Mouse (Mus musculus) left cerebral cortex, adult 2 months (tissue): ENCODE results near the gene Gpr156. TPM values are rescaled to one million over a fixed set of nuclear protein-coding genes. Genes with fewer than 3 reads are reported as not detected.

ENCODE experiments used
- DNase-seq, 2 experiments: peaks; one replicate each; pipeline ENCODE4 v3.0.0; 2021 to 2022; ENCODE audit warnings: low spot score in 2 of 2, mixed read lengths in 1 of 2; ENCODE audit errors: extremely low spot score in 1 of 2
- H3K27ac ChIP-seq: fragments of 200-600 bp; 2 replicates; pipeline ENCODE4 v1.8.1; 2022
- H3K4me3 ChIP-seq: fragments of 200-600 bp; 2 replicates; pipeline ENCODE4 v1.8.1; 2022
- CTCF ChIP-seq: fragments of 200-600 bp; IDR thresholded peaks from 2 replicates; pipeline ENCODE4 v1.8.1; 2022; ENCODE audit warnings: antibody characterized with exemption, mild to moderate bottlenecking, moderate library complexity
- intact Hi-C: fragments of 180-260 bp; cut with DNase I; formaldehyde crosslinking; loops from one replicate; pipeline ENCODE4 v1.15.1; 2025
- total RNA-seq, 2 experiments: library from RNA; stranded (reverse); gene quantifications; 2 replicates each; pipeline ENCODE4 v1.2.3; 2021

Gene Gpr156
- total RNA-seq, 2 experiments from 2014 or later = 0.48 to 0.63 TPM

DNA sequence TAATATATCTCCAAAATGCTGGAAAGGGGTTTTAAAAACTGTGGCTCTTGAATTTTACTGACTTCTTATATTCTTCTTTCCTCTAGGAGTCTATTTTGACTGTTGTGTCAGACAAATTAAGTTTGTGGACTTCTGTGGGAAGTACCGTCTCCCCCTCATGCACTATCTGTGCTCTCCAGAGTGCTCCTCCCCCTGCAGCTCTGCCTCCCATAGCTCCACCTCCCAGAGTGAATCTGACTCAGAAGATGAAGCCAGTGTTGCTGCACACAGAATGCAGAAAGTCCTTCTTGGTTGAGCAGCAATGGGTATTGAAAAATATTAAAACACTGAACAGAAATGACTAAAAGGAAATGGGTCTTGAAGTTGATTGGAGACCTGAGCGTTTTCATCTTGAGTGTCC, 35.1 kb upstream of the Gpr156 start:
- intact Hi-C loops = no loop called here
- Histone ChIP-seq H3K4me3 (no peak overlapping the region), H3K27ac (no peak overlapping the region)
- TF ChIP-seq CTCF = no peak
- no peak for DNase-seq

- H3K27ac ChIP-seq = no peak overlapping the region
- H3K4me3 ChIP-seq = no peak overlapping the region
- no peak for DNase-seq
- TF ChIP-seq CTCF = no peak
- intact Hi-C loops = no loop called here
Measured at GRCm38 (mm10) chr16:37888986-37889385, 27.3 kb upstream of the Gpr156 start.

GRCm38 (mm10) chr16:37892667-37893066, 23.6 kb upstream of the Gpr156 start:
- no peak for TF ChIP-seq CTCF
- no peak overlapping the region for H3K27ac ChIP-seq
- H3K4me3 ChIP-seq = no peak overlapping the region
- DNase-seq = no peak
- intact Hi-C loops = no loop called here

- intact Hi-C loops = no loop called here
- Histone ChIP-seq H3K4me3 (no peak overlapping the region), H3K27ac (no peak overlapping the region)
- TF ChIP-seq CTCF = no peak
- DNase-seq = no peak
Measured at GRCm38 (mm10) chr16:37893381-37893780, 22.9 kb upstream of the Gpr156 start.

DNA sequence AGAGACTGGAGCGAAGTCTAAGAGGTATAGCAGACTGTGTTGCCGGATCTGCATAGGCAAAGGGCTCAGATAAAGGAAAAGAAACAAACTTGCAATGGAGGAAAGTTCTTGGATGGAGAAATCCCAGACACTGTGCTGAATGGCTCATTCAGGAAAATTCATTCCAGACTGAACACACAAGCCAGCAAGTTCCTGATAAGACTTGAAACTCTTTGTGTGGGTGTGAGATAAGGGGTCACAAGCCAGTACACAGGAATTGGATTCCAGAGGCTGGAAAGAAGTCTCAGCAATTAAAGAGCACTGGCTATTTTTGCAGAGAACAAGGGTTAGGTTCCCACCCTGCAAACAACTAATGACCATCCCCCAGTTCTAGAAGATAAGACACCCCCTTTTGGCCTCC, 22.4 kb upstream of the Gpr156 start:
- intact Hi-C loops = no loop called here
- H3K4me3 ChIP-seq = no peak overlapping the region
- DNase-seq = no peak
- no peak overlapping the region for H3K27ac ChIP-seq
- no peak for TF ChIP-seq CTCF

- no peak overlapping the region for H3K4me3 ChIP-seq
- intact Hi-C loops = no loop called here
- no peak overlapping the region for H3K27ac ChIP-seq
- no peak for DNase-seq
- TF ChIP-seq CTCF = no peak
Measured at GRCm38 (mm10) chr16:37898790-37899189, 17.5 kb upstream of the Gpr156 start.

- intact Hi-C loops = no loop called here
- H3K27ac ChIP-seq = no peak overlapping the region
- TF ChIP-seq CTCF = no peak
- no peak for DNase-seq
- no peak overlapping the region for H3K4me3 ChIP-seq
Measured at GRCm38 (mm10) chr16:37899357-37899756, 16.9 kb upstream of the Gpr156 start.

- Histone ChIP-seq H3K4me3 (no peak overlapping the region), H3K27ac (no peak overlapping the region)
- no peak for DNase-seq
- no peak for TF ChIP-seq CTCF
- intact Hi-C loops = no loop called here
Measured at GRCm38 (mm10) chr16:37901318-37901717, 15.0 kb upstream of the Gpr156 start.

DNA sequence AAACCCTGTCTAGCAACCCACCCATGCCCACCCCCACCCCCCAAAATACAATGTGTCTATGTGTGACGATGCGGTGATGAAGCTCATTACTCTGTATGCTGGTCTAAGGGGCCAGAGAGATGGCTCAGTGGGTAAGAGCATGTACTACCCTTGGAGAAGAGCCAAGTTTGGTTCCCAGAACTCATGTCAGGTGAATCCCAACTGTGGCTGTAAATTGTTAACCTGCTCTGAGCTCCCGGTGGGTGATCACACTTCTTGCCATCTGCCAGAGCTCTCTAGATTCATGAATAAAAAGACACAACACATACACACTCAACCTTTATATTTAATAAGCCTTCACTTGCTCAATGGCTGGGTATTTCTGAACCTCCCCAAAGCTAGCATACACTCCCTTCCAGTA, 9.8 kb upstream of the Gpr156 start:
- no peak for DNase-seq
- intact Hi-C loops = no loop called here
- no peak for TF ChIP-seq CTCF
- no peak overlapping the region for H3K4me3 ChIP-seq
- no peak overlapping the region for H3K27ac ChIP-seq

GRCm38 (mm10) chr16:37911086-37911485, 5.2 kb upstream of the Gpr156 start:
- no peak for DNase-seq
- TF ChIP-seq CTCF = no peak
- intact Hi-C loops = no loop called here

GRCm38 (mm10) chr16:37916818-37917201, 514 bp downstream of the Gpr156 start:
- no peak overlapping the region for H3K27ac ChIP-seq
- no peak for TF ChIP-seq CTCF
- H3K4me3 ChIP-seq = peak overlapping the region; percentile 66
- no peak for DNase-seq
- intact Hi-C loops = no loop called here

More at GRCm38 (mm10) chr16:37911086-37911485, 5.2 kb upstream of the Gpr156 start:
- H3K27ac ChIP-seq = no peak overlapping the region
- H3K4me3 ChIP-seq = no peak overlapping the region

DNA sequence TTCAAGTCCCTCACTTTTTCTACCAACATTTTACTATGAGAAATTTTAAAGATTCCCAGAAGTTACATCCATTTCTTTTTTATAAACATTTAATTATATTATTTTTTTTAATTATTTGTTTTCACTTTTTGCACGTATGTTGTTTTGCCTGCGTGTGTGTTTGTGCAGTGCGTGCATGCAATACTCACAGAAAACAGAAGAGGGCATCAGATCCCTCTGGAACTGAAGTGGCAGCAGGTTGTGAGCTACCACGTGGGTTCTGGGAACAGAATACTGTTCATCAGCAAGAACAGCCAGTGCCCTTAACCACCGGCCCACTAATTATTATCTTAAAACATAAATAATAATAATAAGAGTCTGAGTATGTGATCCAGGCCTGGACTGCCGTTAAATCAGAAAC, 2.7 kb downstream of the Gpr156 start:
- DNase-seq = no peak
- no peak overlapping the region for H3K27ac ChIP-seq
- intact Hi-C loops = no loop called here
- H3K4me3 ChIP-seq = no peak overlapping the region
- peak; percentile 23; the same call in 1 of the 2 replicates for TF ChIP-seq CTCF

- intact Hi-C loops = no loop called here
- H3K27ac ChIP-seq = no peak overlapping the region
- no peak overlapping the region for H3K4me3 ChIP-seq
- TF ChIP-seq CTCF = no peak
- no peak for DNase-seq
Measured at GRCm38 (mm10) chr16:37920842-37921409, 4.6 kb downstream of the Gpr156 start.
